Mouse (Mus musculus): ENCODE results near the gene Cox6b1. TPM values are rescaled to one million over a fixed set of nuclear protein-coding genes. Genes with fewer than 3 reads are reported as not detected.

The Cox6b1 gene
- 1,000 to 10,000 TPM; 4,389 to 4,822 TPM for total RNA-seq (2021)
- long read RNA-seq, experiment 1, transcript Cox6b1-201 (4 exons, 618 nt): major isoform, 1,147 of 1,178 reads
- long read RNA-seq, experiment 1, partial matches to known transcripts: 18 of 1,178 reads
- long read RNA-seq, experiment 1, other reads (novel, unspliced or antisense): 13 of 1,178 reads
- long read RNA-seq, experiment 2, transcript Cox6b1-201 (4 exons, 618 nt): major isoform, 1,288 of 1,324 reads
- long read RNA-seq, experiment 2, partial matches to known transcripts: 26 of 1,324 reads
- long read RNA-seq, experiment 2, other reads (novel, unspliced or antisense): 8 of 1,324 reads

GRCm38 (mm10) chr7:30625530-30626384 is at the start of gene Cox6b1:
Gene Cox6b1 (minus strand): TSS chr7:30626151.
- intact Hi-C loops (cut with DNase I): no loop called here
- peak; percentile 90 to 91 for DNase-seq

- intact Hi-C loops (cut with DNase I): no loop called here
- DNase-seq: no peak
Measured at GRCm38 (mm10) chr7:30671480-30671879, 45.5 kb upstream of the Cox6b1 start, which contains the start of gene Pmis2. Gene Pmis2 (minus strand): TSS chr7:30671605.

GRCm38 (mm10) chr7:30669229-30669628 is 43.3 kb upstream of the Cox6b1 start:
- intact Hi-C loops (cut with DNase I): loop anchor here (5.0 kb wide), 1 partner anchor 58 kb away; the partner anchor contains the start of gene Tmem147
- DNase-seq: no peak

- DNase-seq: no peak
- intact Hi-C loops (cut with DNase I): loop anchor here (5.0 kb wide), 1 partner anchor 62 kb away; the partner anchor contains the start of gene Tmem147
Measured at GRCm38 (mm10) chr7:30665321-30665720, 39.4 kb upstream of the Cox6b1 start.

- intact Hi-C loops (cut with DNase I): loop anchor here (5.0 kb wide), 1 partner anchor 63 kb away; the partner anchor contains the start of gene Tmem147
- DNase-seq: peak; percentile 87 to 95
Measured at GRCm38 (mm10) chr7:30664529-30665200, 38.7 kb upstream of the Cox6b1 start, which contains the start of gene Haus5. Gene Haus5 (minus strand): TSS chr7:30664994.

- peak; percentile 96 to 98 for DNase-seq
- intact Hi-C loops (cut with DNase I): no loop called here
Measured at GRCm38 (mm10) chr7:30649591-30650540, 23.9 kb upstream of the Cox6b1 start, which contains the start of gene Rbm42. Gene Rbm42 (minus strand): TSS chr7:30650317.

- DNase-seq: no peak
- intact Hi-C loops (cut with DNase I): no loop called here
Measured at GRCm38 (mm10) chr7:30639083-30639482, 13.1 kb upstream of the Cox6b1 start.

GRCm38 (mm10) chr7:30636395-30636794 is 10.4 kb upstream of the Cox6b1 start:
- no peak for DNase-seq
- intact Hi-C loops (cut with DNase I): no loop called here

- no peak for DNase-seq
- intact Hi-C loops (cut with DNase I): no loop called here
Measured at GRCm38 (mm10) chr7:30635752-30636151, 9.8 kb upstream of the Cox6b1 start, which contains the start of gene Etv2. Gene Etv2 (minus strand): TSS chr7:30635852.

GRCm38 (mm10) chr7:30634621-30635020 is 8.7 kb upstream of the Cox6b1 start:
- DNase-seq: peak; percentile 40 to 64
- intact Hi-C loops (cut with DNase I): no loop called here

GRCm38 (mm10) chr7:30633762-30634412 is 7.9 kb upstream of the Cox6b1 start:
- no peak for DNase-seq
- intact Hi-C loops (cut with DNase I): no loop called here

GRCm38 (mm10) chr7:30629013-30629412 is 3.1 kb upstream of the Cox6b1 start:
- intact Hi-C loops (cut with DNase I): no loop called here

GRCm38 (mm10) chr7:30626647-30627046 is 696 bp upstream of the Cox6b1 start:
- no peak for DNase-seq
- intact Hi-C loops (cut with DNase I): no loop called here

More at GRCm38 (mm10) chr7:30629013-30629412, 3.1 kb upstream of the Cox6b1 start:
- DNase-seq: no peak

GRCm38 (mm10) chr7:30619202-30619601 is 6.7 kb downstream of the Cox6b1 start:
- intact Hi-C loops (cut with DNase I): no loop called here

GRCm38 (mm10) chr7:30618658-30619057 is 7.3 kb downstream of the Cox6b1 start:
- DNase-seq: no peak

More at GRCm38 (mm10) chr7:30619202-30619601, 6.7 kb downstream of the Cox6b1 start:
- DNase-seq: peak; percentile 16 to 41

GRCm38 (mm10) chr7:30615049-30615760 is 10.7 kb downstream of the Cox6b1 start:
- intact Hi-C loops (cut with DNase I): no loop called here
- no peak for DNase-seq

More at GRCm38 (mm10) chr7:30618658-30619057, 7.3 kb downstream of the Cox6b1 start:
- intact Hi-C loops (cut with DNase I): no loop called here

- no peak for DNase-seq
- intact Hi-C loops (cut with DNase I): no loop called here
Measured at GRCm38 (mm10) chr7:30614454-30614853, 11.5 kb downstream of the Cox6b1 start.

All from heart, postnatal 14 days (tissue).